22 mouse cellular contexts compared by ENCODE assay signal in genomic region chr11:62873479-62873878, GRCm38 (mm10). TPM values are rescaled to one million over a fixed set of nuclear protein-coding genes. Genes with fewer than 3 reads are reported as not detected.
DNase-seq lines count a peak whose midpoint lies in the region; TF ChIP-seq lines count a peak whose summit lies in the region.
"Had no signal": no experiment of that assay in that cellular context is flagged by ENCODE, and none has a peak within 500 bp of the region (broad histone marks: within the 10 kb centered on the region; RNA-seq: fewer than 3 reads in every experiment).

No protein-coding gene starts in this region.

- no peaks in the 10 kb centered on the region for H3K27me3 ChIP-seq in kidney, adult 2 months (replicated peaks; ENCODE audit: control insufficient read depth, insufficient read depth, low read length)
- H3K27me3 ChIP-seq: embryonic facial prominence, embryonic 13.5 days; embryonic facial prominence, embryonic 15.5 days; forebrain, embryonic 12.5 days; Patski had no signal

- no peaks in the 10 kb centered on the region for H3K36me3 ChIP-seq in kidney, adult 2 months (ENCODE audit: control insufficient read depth, insufficient read depth, low read length)
- H3K36me3 ChIP-seq: embryonic facial prominence, embryonic 13.5 days; embryonic facial prominence, embryonic 15.5 days; forebrain, embryonic 10.5 days; forebrain, embryonic 12.5 days; G1E had no signal

- H3K27ac ChIP-seq in kidney, adult 2 months (ENCODE audit: insufficient read depth, low read depth, low read length): no peak overlapping the region
- H3K27ac ChIP-seq: embryonic facial prominence, embryonic 13.5 days; embryonic facial prominence, embryonic 15.5 days; forebrain, embryonic 10.5 days; forebrain, embryonic 12.5 days had no signal

- 70% methylated on average over 9 of the region's 9 CpGs for WGBS in kidney, adult 2 months

- H3K4me3 ChIP-seq in kidney, adult 2 months (ENCODE audit: insufficient read depth, low read depth, low read length): no peak overlapping the region
- H3K4me3 ChIP-seq: embryonic facial prominence, embryonic 13.5 days; embryonic facial prominence, embryonic 15.5 days; erythroblast, embryonic 14.5 days; forebrain, embryonic 10.5 days; forebrain, embryonic 12.5 days had no signal

- H3K4me1 ChIP-seq in kidney, adult 2 months (ENCODE audit: control insufficient read depth, insufficient read depth, low read length): peaks cover 3% of the 10 kb centered on the region; the same call in 1 of the 2 replicates
- H3K4me1 ChIP-seq: embryonic facial prominence, embryonic 13.5 days; forebrain, embryonic 12.5 days had no signal

- TF ChIP-seq CTCF in kidney, adult 2 months (conservative IDR thresholded peaks at IDR 0.05; ENCODE audit: insufficient read depth, insufficient read length, low read depth, low read length): no peak

- TF ChIP-seq POLR2A in kidney, adult 2 months (IDR thresholded peaks at IDR 0.05; ENCODE audit: low read depth, low read length): no peak

- peak; percentile 28 for DNase-seq in adrenal gland, adult 2 months
- DNase-seq in adrenal gland, adult 8-10 months: no peak
- DNase-seq in adrenal gland, postnatal 14 days: peak; percentile 46
- no peak for DNase-seq in adrenal gland, postnatal 25 days
- peak; percentile 21 for DNase-seq in kidney, adult 2 months
- DNase-seq in kidney, postnatal 4 days: no peak
- DNase-seq: B cell, adult 2 months; cerebellum, adult 11 months; cerebellum, adult 18-20 months; cerebellum, adult 8-10 months; cerebellum, adult 9-11 months; cerebellum, postnatal 14 days; cerebellum, postnatal 36 days; embryo, embryonic 11 days had no signal

RNA-seq across cellular contexts. Expression of gene Tvp23b, which starts 5.8 kb away (rescaled TPM):
- total RNA-seq in adrenal gland, adult 2 months (2021): 10 to 100 TPM; 31.7 to 54.6 TPM
- polyA plus RNA-seq in adrenal gland, adult 2 months (2012; rRNA removed): 3.6 and 4.6 TPM in 2 replicates
- 10 to 100 TPM; 55.3 to 69.3 (median 59.9) TPM for total RNA-seq in adrenal gland, adult 8-10 months (2022)
- total RNA-seq in adrenal gland, postnatal 14 days (2021): 33.6 and 34.4 TPM in 2 replicates
- total RNA-seq in adrenal gland, postnatal 25 days (2021): 31.4 and 58.5 TPM in 2 replicates
- 21.3 and 26.1 TPM in 2 replicates for polyA plus RNA-seq in kidney, adult 2 months (2012; rRNA removed)
- polyA plus RNA-seq: erythroblast, embryonic 14.5 days had no signal

RNA-seq across cellular contexts. Expression of gene Fbxw10, which starts 26.6 kb away (rescaled TPM):
- total RNA-seq in adrenal gland, adult 2 months (2021): under 1 TPM; 0.89 to 0.97 TPM
- polyA plus RNA-seq in adrenal gland, adult 2 months (2012; rRNA removed): 0.41 TPM in 1 of 2 replicates, not detected in the other
- total RNA-seq in adrenal gland, adult 8-10 months (2022): 1 to 10 TPM; 1.1 to 2.2 (median 1.9) TPM
- total RNA-seq in adrenal gland, postnatal 14 days (2021): 0.70 and 1.2 TPM in 2 replicates
- total RNA-seq in adrenal gland, postnatal 25 days (2021): 1.1 and 2.4 TPM in 2 replicates
- 0.29 and 0.30 TPM in 2 replicates for polyA plus RNA-seq in kidney, adult 2 months (2012; rRNA removed)
- polyA plus RNA-seq: erythroblast, embryonic 14.5 days; G1E had no signal

RNA-seq across cellular contexts. Expression of gene Trim16, which starts 53.4 kb away (rescaled TPM):
- total RNA-seq in adrenal gland, adult 2 months (2021): 1 to 10 TPM; 5.7 to 9.6 TPM
- polyA plus RNA-seq in adrenal gland, adult 2 months (2012; rRNA removed): 1.7 and 2.2 TPM in 2 replicates
- 1 to 10 TPM; 4.8 to 9.2 (median 6.5) TPM for total RNA-seq in adrenal gland, adult 8-10 months (2022)
- total RNA-seq in adrenal gland, postnatal 14 days (2021): 12.0 and 13.8 TPM in 2 replicates
- total RNA-seq in adrenal gland, postnatal 25 days (2021): 5.9 and 6.4 TPM in 2 replicates
- polyA plus RNA-seq in kidney, adult 2 months (2012; rRNA removed): 2.9 and 3.7 TPM in 2 replicates
- total RNA-seq: CH12.LX had no signal
- polyA plus RNA-seq: erythroblast, embryonic 14.5 days; G1E had no signal

Comparison
In these comparisons a context has a peak if more than half of its experiments do, and no peak if none do; other contexts are left out.
1. DNase-seq: peak in adrenal gland, adult 2 months (single experiment), adrenal gland, postnatal 14 days (single experiment) and kidney, adult 2 months (single experiment); none in adrenal gland, adult 8-10 months (single experiment), adrenal gland, postnatal 25 days (single experiment) and kidney, postnatal 4 days (0 of 2).